Mouse (Mus musculus): Measurements from ENCODE around the gene 3300002I08Rik.
"Not testable (repeated sequence)": the region's sequence is repeated elsewhere in the genome, so short reads cannot be mapped to it uniquely, and the experiment has no call there.

Gene 3300002I08Rik

GRCm38 (mm10) chr2:150362113-150362877, at the start of gene 3300002I08Rik:
3300002I08Rik (minus strand) TSS chr2:150362765.
- DNase-seq, result peak; percentile 99

GRCm38 (mm10) chr2:150412146-150412545, 49.6 kb upstream of the 3300002I08Rik start:
- not testable (repeated sequence) for DNase-seq

- no peak for DNase-seq
Observed at GRCm38 (mm10) chr2:150390198-150390597, 27.6 kb upstream of the 3300002I08Rik start.

- DNase-seq, result peak; percentile 81
Observed at GRCm38 (mm10) chr2:150385553-150386106, 23.1 kb upstream of the 3300002I08Rik start.

- no peak for DNase-seq
Observed at GRCm38 (mm10) chr2:150362878-150363229, 289 bp upstream of the 3300002I08Rik start.

- not testable (repeated sequence) for DNase-seq
Observed at GRCm38 (mm10) chr2:150357136-150357535, 5.4 kb downstream of the 3300002I08Rik start.

- DNase-seq, result no peak
Observed at GRCm38 (mm10) chr2:150323402-150323801, 39.2 kb downstream of the 3300002I08Rik start, which contains the start of gene Gm10130. Gm10130 (plus strand) TSS chr2:150323702.

GRCm38 (mm10) chr2:150318973-150319372, 43.6 kb downstream of the 3300002I08Rik start:
- DNase-seq, result peak; percentile 61

- no peak for DNase-seq
Observed at GRCm38 (mm10) chr2:150316140-150316539, 46.4 kb downstream of the 3300002I08Rik start.

GRCm38 (mm10) chr2:150310952-150311884, 51.3 kb downstream of the 3300002I08Rik start:
- DNase-seq, result peak; percentile 99

GRCm38 (mm10) chr2:150307183-150307773, 55.3 kb downstream of the 3300002I08Rik start:
- no peak for DNase-seq

GRCm38 (mm10) chr2:150299096-150299495, 63.5 kb downstream of the 3300002I08Rik start:
- DNase-seq, result peak; percentile 34

GRCm38 (mm10) chr2:150293669-150294068, 68.9 kb downstream of the 3300002I08Rik start:
- peak; percentile 56 for DNase-seq
